Mouse (Mus musculus): ENCODE data around the gene Slc9a9. TPM values are rescaled to one million over a fixed set of nuclear protein-coding genes. Genes with fewer than 3 reads are reported as not detected.

Slc9a9 gene
- polyA plus RNA-seq, 1 experiment from 2014 or later = 1.6 TPM

GRCm38 (mm10) chr9:94969131-94969530 lies 299.4 kb downstream of the Slc9a9 start:
- Histone ChIP-seq H3K36me3 (no peaks in the 10 kb centered on the region), H3K9me3 (replicated peaks) (no peaks in the 10 kb centered on the region), H3K27me3 (no peaks in the 10 kb centered on the region), H3K4me2 (no peak overlapping the region), H3K4me3 (replicated peaks) (no peak overlapping the region), H3K9ac (no peak overlapping the region), H3K4me1 (replicated peaks) (no peaks in the 10 kb centered on the region), H3K27ac (no peak overlapping the region)
- WGBS (ENCODE audit: insufficient replicate concordance) = 53% methylated on average over 1 of the region's 1 CpGs
- DNase-seq (no peak), ATAC-seq (ENCODE audit: low read depth) (no peak)

- WGBS (ENCODE audit: insufficient replicate concordance) = 36% methylated on average over 2 of the region's 2 CpGs
Observed at GRCm38 (mm10) chr9:94972021-94972420, 302.3 kb downstream of the Slc9a9 start.

GRCm38 (mm10) chr9:94972693-94973092 lies 303.0 kb downstream of the Slc9a9 start:
- Histone ChIP-seq H3K27ac (no peak overlapping the region), H3K27me3 (no peaks in the 10 kb centered on the region)
- WGBS (ENCODE audit: insufficient replicate concordance) = 62% methylated on average over 2 of the region's 2 CpGs

More at GRCm38 (mm10) chr9:94972021-94972420, 302.3 kb downstream of the Slc9a9 start:
- H3K4me2 ChIP-seq = no peak overlapping the region
- no peak overlapping the region for H3K4me3 ChIP-seq (replicated peaks)
- no peaks in the 10 kb centered on the region for H3K9me3 ChIP-seq (replicated peaks)
- H3K27ac ChIP-seq = no peak overlapping the region
- no peak overlapping the region for H3K9ac ChIP-seq
- no peaks in the 10 kb centered on the region for H3K36me3 ChIP-seq
- H3K27me3 ChIP-seq = no peaks in the 10 kb centered on the region
- no peaks in the 10 kb centered on the region for H3K4me1 ChIP-seq (replicated peaks)
- DNase-seq (no peak), ATAC-seq (ENCODE audit: low read depth) (no peak)

GRCm38 (mm10) chr9:94976191-94976590 lies 306.5 kb downstream of the Slc9a9 start:
- Histone ChIP-seq H3K27ac (no peak overlapping the region), H3K36me3 (no peaks in the 10 kb centered on the region), H3K9ac (no peak overlapping the region), H3K4me1 (replicated peaks) (no peaks in the 10 kb centered on the region), H3K27me3 (no peaks in the 10 kb centered on the region), H3K9me3 (replicated peaks) (no peaks in the 10 kb centered on the region), H3K4me3 (replicated peaks) (no peak overlapping the region), H3K4me2 (no peak overlapping the region)
- no peak for DNase-seq
- no peak for ATAC-seq (ENCODE audit: low read depth)
- WGBS (ENCODE audit: insufficient replicate concordance) = 37% methylated on average over 1 of the region's 1 CpGs

More at GRCm38 (mm10) chr9:94972693-94973092, 303.0 kb downstream of the Slc9a9 start:
- Histone ChIP-seq H3K9me3 (replicated peaks) (no peaks in the 10 kb centered on the region), H3K4me2 (no peak overlapping the region), H3K4me3 (replicated peaks) (no peak overlapping the region), H3K36me3 (no peaks in the 10 kb centered on the region), H3K9ac (no peak overlapping the region), H3K4me1 (replicated peaks) (no peaks in the 10 kb centered on the region)
- no peak for ATAC-seq (ENCODE audit: low read depth)
- no peak for DNase-seq

GRCm38 (mm10) chr9:94993575-94993974 lies 323.9 kb downstream of the Slc9a9 start:
- no peaks in the 10 kb centered on the region for H3K27me3 ChIP-seq
- no peaks in the 10 kb centered on the region for H3K9me3 ChIP-seq (replicated peaks)
- H3K4me3 ChIP-seq (replicated peaks) = no peak overlapping the region
- H3K9ac ChIP-seq = no peak overlapping the region
- ATAC-seq (ENCODE audit: low read depth) (no peak), DNase-seq (no peak)
- no peaks in the 10 kb centered on the region for H3K4me1 ChIP-seq (replicated peaks)
- H3K36me3 ChIP-seq = no peaks in the 10 kb centered on the region
- WGBS (ENCODE audit: insufficient replicate concordance) = 22% methylated on average over 4 of the region's 4 CpGs
- H3K4me2 ChIP-seq = no peak overlapping the region
- H3K27ac ChIP-seq = no peak overlapping the region

- no peak for ATAC-seq (ENCODE audit: low read depth)
- WGBS (ENCODE audit: insufficient replicate concordance) = 79% methylated on average over 12 of the region's 12 CpGs
- no peaks in the 10 kb centered on the region for H3K27me3 ChIP-seq
- no peaks in the 10 kb centered on the region for H3K4me1 ChIP-seq (replicated peaks)
- H3K9me3 ChIP-seq (replicated peaks) = no peaks in the 10 kb centered on the region
- DNase-seq = no peak
- no peak overlapping the region for H3K4me2 ChIP-seq
- no peak overlapping the region for H3K9ac ChIP-seq
- H3K27ac ChIP-seq = no peak overlapping the region
- H3K4me3 ChIP-seq (replicated peaks) = no peak overlapping the region
- H3K36me3 ChIP-seq = no peaks in the 10 kb centered on the region
Observed at GRCm38 (mm10) chr9:95020136-95020706, 350.5 kb downstream of the Slc9a9 start.

GRCm38 (mm10) chr9:95034140-95034970 lies 364.6 kb downstream of the Slc9a9 start:
- DNase-seq = no peak
- ATAC-seq (ENCODE audit: low read depth) = no peak
- H3K4me1 ChIP-seq (replicated peaks) = no peaks in the 10 kb centered on the region
- no peak overlapping the region for H3K4me3 ChIP-seq (replicated peaks)
- no peak overlapping the region for H3K27ac ChIP-seq
- no peaks in the 10 kb centered on the region for H3K27me3 ChIP-seq
- no peak overlapping the region for H3K4me2 ChIP-seq
- 63% methylated on average over 3 of the region's 3 CpGs for WGBS (ENCODE audit: insufficient replicate concordance)
- H3K9me3 ChIP-seq (replicated peaks) = no peaks in the 10 kb centered on the region
- H3K9ac ChIP-seq = no peak overlapping the region
- no peaks in the 10 kb centered on the region for H3K36me3 ChIP-seq

GRCm38 (mm10) chr9:95036209-95036608 lies 366.5 kb downstream of the Slc9a9 start:
- Histone ChIP-seq H3K4me3 (replicated peaks) (no peak overlapping the region), H3K4me2 (no peak overlapping the region), H3K9ac (no peak overlapping the region), H3K4me1 (replicated peaks) (no peaks in the 10 kb centered on the region), H3K36me3 (no peaks in the 10 kb centered on the region), H3K9me3 (replicated peaks) (no peaks in the 10 kb centered on the region), H3K27me3 (no peaks in the 10 kb centered on the region), H3K27ac (no peak overlapping the region)
- DNase-seq (no peak), ATAC-seq (ENCODE audit: low read depth) (no peak)

- no peak for DNase-seq
- H3K4me3 ChIP-seq (replicated peaks) = no peak overlapping the region
- no peaks in the 10 kb centered on the region for H3K36me3 ChIP-seq
- no peak overlapping the region for H3K27ac ChIP-seq
- 9% methylated on average over 1 of the region's 1 CpGs for WGBS (ENCODE audit: insufficient replicate concordance)
- ATAC-seq (ENCODE audit: low read depth) = no peak
- H3K9me3 ChIP-seq (replicated peaks) = no peaks in the 10 kb centered on the region
- no peak overlapping the region for H3K9ac ChIP-seq
- no peaks in the 10 kb centered on the region for H3K27me3 ChIP-seq
- no peak overlapping the region for H3K4me2 ChIP-seq
- no peaks in the 10 kb centered on the region for H3K4me1 ChIP-seq (replicated peaks)
Observed at GRCm38 (mm10) chr9:95042420-95042819, 372.7 kb downstream of the Slc9a9 start.

- no peaks in the 10 kb centered on the region for H3K9me3 ChIP-seq (replicated peaks)
- no peaks in the 10 kb centered on the region for H3K27me3 ChIP-seq
- DNase-seq (no peak), ATAC-seq (ENCODE audit: low read depth) (no peak)
- H3K4me2 ChIP-seq = no peak overlapping the region
- WGBS (ENCODE audit: insufficient replicate concordance) = 72% methylated on average over 9 of the region's 9 CpGs
- H3K4me3 ChIP-seq (replicated peaks) = no peak overlapping the region
- H3K36me3 ChIP-seq = no peaks in the 10 kb centered on the region
- H3K9ac ChIP-seq = no peak overlapping the region
- H3K4me1 ChIP-seq (replicated peaks) = no peaks in the 10 kb centered on the region
- no peak overlapping the region for H3K27ac ChIP-seq
Observed at GRCm38 (mm10) chr9:95052160-95052559, 382.5 kb downstream of the Slc9a9 start.

- Histone ChIP-seq H3K27me3 (no peaks in the 10 kb centered on the region), H3K4me3 (replicated peaks) (no peak overlapping the region), H3K4me2 (no peak overlapping the region), H3K36me3 (no peaks in the 10 kb centered on the region), H3K9ac (no peak overlapping the region), H3K9me3 (replicated peaks) (no peaks in the 10 kb centered on the region), H3K27ac (no peak overlapping the region), H3K4me1 (replicated peaks) (no peaks in the 10 kb centered on the region)
- no peak for DNase-seq
- ATAC-seq (ENCODE audit: low read depth) = no peak
- WGBS (ENCODE audit: insufficient replicate concordance) = 50% methylated on average over 5 of the region's 5 CpGs
Observed at GRCm38 (mm10) chr9:95053183-95053582, 383.5 kb downstream of the Slc9a9 start.

GRCm38 (mm10) chr9:95055843-95056242 lies 386.1 kb downstream of the Slc9a9 start:
- ATAC-seq (ENCODE audit: low read depth) = no peak
- H3K36me3 ChIP-seq = no peaks in the 10 kb centered on the region
- H3K9me3 ChIP-seq (replicated peaks) = no peaks in the 10 kb centered on the region
- no peak overlapping the region for H3K9ac ChIP-seq
- H3K4me2 ChIP-seq = no peak overlapping the region
- H3K27ac ChIP-seq = no peak overlapping the region
- DNase-seq = no peak
- H3K4me3 ChIP-seq (replicated peaks) = no peak overlapping the region
- no peaks in the 10 kb centered on the region for H3K4me1 ChIP-seq (replicated peaks)
- WGBS (ENCODE audit: insufficient replicate concordance) = 69% methylated on average over 4 of the region's 4 CpGs
- H3K27me3 ChIP-seq = no peaks in the 10 kb centered on the region
